Mouse (Mus musculus) retina, postnatal 7 days (tissue): ENCODE data around the gene Dnmt1.
A peak's percentile ranks its signal among the peaks of the same experiment; 100 is the strongest.

Experiments
- DNase-seq: peaks from one replicate; pipeline ENCODE4 v3.0.0-alpha.2; 2012; ENCODE audit warnings: low read depth, low spot score

The Dnmt1 gene

GRCm38 (mm10) chr9:20887191-20887590 lies 72.5 kb downstream of the Dnmt1 start:
- no peak for DNase-seq

DNA sequence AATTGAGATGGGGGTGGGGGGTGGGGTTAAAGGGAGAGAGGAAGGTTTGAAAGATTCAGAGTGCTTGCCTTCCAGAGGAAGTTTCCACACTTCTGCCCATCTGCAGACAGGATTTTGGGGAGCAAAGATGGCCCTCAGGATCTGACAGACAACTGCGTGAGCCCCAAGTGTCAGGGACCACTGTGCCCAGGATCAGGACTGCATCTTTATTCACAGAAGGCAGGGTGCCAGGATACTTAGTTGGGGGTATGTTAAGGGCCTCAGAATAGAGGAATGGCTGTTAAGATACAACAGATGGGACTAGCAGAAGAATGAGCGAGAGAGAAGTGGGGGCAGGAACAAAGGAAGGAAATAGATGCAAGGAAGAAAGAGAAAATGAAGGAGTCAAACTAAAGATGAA lies 73.1 kb downstream of the Dnmt1 start:
- DNase-seq = no peak

- DNase-seq = no peak
Measured at GRCm38 (mm10) chr9:20879097-20879792, 80.4 kb downstream of the Dnmt1 start, which contains the start of gene Angptl6. Angptl6 (minus strand) TSS chr9:20879727.

GRCm38 (mm10) chr9:20878710-20879065 lies 81.0 kb downstream of the Dnmt1 start:
- DNase-seq = no peak

DNA sequence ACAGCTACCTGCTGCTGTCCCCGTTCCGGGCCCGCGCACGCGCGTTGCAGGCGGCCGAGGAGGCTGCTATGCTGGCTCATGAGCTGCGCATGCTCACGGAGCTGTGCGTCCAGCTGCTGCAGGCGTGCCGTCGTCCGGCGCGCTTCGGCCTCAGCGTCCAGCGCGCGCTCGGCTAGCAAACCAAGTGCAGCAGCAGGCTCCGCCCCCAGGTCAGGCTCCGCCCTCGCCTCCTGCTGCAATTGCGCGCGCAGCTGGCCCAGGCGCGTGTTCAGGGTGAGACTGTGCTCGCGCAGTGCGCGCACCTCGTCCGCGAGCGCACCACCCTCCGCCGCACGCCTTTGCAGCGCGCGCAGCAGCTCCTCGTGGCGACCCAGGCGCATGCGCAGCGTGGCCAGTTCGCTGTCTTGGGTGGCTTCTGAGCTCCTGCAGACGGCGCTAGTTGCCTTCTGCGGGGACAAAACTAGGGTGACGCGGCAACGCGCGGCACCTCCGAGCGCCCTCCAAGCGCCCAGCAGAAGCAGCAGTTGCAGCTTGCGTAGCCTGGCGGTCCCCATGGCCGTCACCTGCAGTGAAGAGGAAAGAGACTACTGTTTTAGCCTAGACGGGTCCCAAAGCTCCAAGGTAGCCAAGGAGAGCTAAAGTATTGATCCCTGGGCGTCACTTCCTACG lies 81.5 kb downstream of the Dnmt1 start:
- peak; percentile 100 for DNase-seq

DNA sequence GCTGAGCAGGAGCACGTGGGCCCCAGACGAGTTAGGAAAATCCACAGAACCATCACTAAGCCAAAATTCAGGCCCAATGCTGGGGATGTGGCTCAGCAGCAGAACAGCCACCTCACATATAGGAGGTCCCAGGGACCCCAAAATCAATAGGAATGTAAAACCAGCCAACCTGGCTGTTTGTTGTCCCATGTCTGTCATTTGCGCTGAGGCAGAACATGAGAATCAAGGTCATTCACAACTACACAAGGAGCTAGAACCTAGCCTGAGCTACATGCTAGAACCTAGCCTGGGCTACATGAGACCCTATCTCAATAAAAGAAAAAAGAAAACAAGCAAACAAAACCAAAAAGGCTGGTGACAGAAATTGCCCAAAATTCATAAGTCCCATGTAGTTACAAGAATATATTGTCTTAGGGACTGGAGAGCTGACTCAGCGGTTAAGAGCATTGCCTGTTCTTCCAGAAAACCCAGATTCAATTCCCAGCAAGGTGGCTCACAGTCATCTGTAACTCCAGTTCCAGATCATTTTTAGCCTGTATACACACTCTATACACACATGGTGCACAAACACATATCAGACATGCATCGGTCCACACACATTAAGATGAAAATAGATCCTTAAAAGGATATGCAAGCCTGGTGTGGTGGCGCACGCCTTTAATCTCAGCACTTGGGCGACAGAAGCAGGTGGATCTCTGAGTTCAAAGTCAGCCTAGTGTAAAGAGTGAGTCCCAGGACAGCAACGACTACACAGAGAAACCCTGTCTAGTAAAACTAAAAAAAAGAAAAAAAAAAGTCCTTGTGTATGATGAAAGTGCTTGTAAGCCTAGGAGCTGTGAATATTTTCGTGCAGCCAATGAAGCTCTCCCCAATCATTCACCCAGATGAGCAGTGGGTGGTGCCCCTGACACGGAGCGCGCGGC lies 82.3 kb downstream of the Dnmt1 start:
- no peak for DNase-seq

DNA sequence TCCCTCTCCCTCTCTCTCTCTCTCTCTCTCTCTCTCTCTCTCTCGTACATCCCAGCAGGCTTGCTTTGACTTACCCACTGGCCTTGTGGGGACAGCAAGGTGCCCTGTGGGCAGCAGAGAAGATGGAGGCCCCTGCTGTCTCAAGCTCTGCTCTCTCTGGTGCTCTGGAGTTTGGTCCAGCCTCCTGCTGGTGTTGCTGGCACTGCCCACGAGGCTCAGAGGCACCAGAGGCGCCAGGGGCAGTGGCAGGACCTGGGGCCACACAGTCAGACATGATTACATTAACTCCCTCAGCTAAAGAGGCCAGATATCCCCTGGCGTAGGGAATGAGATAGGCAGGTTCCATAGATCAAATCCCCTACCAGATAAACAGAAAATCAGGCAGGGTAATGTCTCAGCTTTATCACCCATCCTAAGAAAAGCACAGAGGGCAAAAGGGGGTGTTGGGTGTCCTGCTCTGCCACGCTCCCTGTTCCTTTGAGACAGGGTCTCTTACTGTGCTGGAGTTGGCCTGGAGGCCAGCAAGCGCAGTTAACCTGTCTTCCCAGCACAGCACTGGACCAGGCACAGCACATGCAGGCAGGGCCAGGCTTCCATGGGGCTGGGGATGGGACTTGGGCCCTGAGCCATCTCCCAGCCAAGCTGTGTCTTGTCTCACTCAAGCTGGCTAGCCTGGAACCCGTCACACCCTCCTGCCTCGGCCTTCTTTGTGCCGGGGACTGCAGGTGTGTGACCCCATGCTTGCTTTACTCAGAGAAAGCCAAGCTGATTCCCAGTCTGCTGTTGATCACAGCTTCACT lies 83.2 kb downstream of the Dnmt1 start:
- no peak for DNase-seq

DNA sequence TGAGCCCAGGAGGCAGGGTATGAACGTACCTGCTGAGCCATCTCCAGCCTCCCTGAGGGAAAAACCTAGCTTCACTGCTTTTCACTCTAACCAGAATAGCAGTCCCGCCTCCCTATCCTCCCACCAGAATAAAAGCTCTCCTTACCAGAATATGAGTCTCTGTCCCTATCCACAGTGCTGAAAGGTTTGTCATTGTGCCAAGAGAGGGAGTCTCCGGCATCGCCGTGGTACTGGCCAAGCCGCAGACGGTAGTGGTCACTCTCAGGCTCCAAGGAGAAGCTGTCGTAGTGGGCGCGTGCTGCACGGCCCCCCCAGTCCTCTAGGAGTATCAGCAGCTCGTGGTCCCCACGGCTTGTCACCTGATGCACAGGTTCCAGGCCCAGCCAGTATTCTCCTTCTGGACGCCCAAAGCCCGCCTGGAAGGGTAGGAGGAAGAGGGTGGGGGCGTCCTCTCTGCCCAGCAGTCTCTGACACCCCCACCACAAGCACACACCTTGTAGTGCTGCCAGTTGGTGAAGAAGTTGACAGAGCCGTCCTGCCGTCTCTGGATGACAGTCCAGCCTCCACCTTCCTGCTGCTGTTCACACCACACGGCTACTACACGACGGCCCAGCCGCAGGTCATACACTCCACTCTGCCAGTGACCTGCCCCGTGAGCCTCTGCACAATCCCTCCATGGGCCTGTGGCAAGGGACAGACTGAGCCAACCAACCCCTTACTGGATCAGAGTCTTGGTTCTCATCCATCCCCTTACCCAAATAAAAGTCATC lies 84.5 kb downstream of the Dnmt1 start:
- DNase-seq = no peak

DNA sequence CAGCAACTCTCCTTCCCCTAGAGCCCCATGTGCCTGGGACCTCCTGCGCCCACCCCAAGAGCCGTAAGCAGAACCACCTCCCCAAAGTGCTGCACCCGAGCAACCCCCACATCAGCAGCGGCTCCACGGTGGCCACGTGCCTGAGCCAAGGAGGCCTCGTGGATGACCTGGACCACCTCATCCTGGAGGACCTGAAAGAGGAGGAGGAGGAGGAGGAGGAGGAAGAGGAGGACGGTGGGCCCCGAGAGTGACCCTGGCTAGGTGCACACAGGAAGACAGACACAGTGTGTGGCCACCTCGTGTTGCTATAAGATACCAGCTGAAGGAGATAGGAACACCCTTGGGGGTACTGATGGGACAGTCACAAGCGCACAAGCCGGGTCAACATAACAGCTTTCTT lies 86.2 kb downstream of the Dnmt1 start:
- DNase-seq = no peak

DNA sequence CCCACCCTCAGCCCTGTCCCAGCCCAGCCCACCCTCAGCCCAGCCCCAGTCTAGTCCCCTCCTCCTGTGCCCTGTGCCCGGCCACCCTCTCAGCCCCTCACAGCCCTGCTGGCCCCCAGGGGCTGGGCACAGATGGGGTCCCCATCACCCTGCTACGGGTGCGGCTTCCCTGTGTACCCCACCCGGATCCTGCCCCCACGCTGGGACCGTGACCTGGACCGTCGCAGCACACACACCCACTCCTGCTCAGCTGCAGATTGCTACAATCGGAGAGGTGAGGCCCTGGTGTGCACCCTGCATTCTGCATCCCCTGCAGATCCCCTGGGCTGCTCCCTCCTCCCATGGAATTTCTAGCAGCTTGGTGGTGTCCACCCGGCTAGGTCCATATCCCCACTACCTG lies 86.7 kb downstream of the Dnmt1 start:
- no peak for DNase-seq

DNA sequence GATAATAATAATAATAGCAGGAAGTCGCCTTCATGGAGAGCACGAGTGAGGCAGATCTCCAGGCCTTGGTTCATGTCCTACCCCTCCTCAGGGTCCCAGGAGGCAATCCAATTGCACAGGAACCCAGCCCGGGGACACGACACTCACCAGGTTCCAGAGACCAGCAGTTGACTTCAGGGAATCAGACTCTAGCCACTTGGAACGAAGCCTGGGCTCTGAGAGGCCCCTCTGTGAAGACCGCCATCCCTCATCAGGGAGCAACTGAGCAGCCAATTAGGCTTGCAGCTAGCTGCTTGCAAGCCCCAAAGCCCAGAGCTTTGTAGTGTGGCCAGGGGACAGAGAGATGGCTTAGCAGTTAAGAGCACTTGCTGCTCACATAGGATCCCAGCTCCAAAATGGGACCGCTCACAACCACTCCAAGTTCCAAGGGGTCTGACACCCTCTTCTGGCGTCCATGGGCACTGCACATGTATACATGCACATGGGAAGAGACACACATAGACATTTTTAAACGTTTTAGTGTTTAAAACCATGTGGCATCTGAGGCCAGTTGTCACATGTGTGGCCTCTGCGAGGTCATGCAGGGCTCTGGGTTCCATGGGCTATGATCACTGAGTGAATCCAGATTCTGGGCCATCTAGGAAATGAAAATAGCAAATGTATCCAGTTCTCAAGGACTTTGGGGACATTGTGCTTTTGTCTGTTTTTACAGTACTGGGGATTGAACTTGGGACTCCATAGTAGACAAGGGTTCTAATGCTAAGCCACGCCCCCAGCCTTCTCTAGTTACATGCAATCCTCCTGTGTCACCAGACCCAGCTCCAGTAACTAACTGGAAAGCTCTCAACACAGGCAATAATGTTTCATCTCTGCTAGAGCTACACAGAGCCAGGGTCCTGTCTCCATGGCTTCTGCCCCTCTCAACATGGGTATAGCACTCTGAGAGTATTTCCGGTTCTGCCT lies 89.2 kb downstream of the Dnmt1 start:
- DNase-seq = no peak

GRCm38 (mm10) chr9:20869246-20869645 lies 90.4 kb downstream of the Dnmt1 start:
- no peak for DNase-seq

GRCm38 (mm10) chr9:20868448-20869001 lies 91.2 kb downstream of the Dnmt1 start, which contains the start of gene A230050P20Rik:
A230050P20Rik (plus strand) TSS chr9:20868642.
- no peak for DNase-seq

- no peak for DNase-seq
Measured at GRCm38 (mm10) chr9:20866879-20867278, 92.8 kb downstream of the Dnmt1 start.

GRCm38 (mm10) chr9:20862225-20862624 lies 97.5 kb downstream of the Dnmt1 start:
- DNase-seq = no peak

DNA sequence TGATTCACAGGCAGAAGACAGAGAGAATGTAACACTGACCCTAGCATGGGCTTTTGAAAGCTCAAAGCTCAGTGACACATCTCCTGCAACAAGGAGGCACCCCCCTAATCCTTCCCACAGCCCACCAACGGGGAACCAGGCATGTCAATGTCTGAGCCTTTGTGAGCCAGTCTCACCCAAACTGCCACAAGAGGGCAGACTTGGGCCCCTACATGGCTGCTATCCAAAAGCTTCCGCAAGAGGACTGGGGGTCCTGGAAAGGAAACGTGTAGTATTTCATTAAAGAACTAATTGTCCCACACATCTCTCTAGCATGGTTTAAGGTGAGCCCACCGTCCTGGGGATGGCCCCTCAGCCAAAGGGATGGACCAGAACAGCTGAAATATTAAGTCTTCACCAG lies 97.9 kb downstream of the Dnmt1 start:
- DNase-seq = peak; percentile 25

DNA sequence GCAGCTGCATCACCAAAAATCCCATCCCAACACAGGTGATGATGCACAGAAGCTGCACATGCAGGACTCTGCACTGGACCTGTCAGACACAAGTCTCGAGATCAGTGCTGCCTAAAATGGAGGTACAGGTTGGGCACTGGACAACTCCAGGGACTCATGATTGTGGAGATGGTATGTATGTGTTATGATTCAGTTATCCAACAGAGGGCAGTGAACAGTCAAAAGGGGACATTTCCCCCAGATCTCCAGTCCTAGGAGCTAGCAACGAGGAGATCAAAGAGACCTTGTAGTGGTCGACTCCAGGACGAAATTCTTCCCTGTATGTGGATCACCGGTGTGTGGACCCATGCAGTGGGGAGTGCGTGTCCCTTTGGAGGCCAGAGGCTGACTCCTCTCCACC lies 99.8 kb downstream of the Dnmt1 start:
- DNase-seq = no peak
